Mouse (Mus musculus) natural killer cell, adult 2 months (primary cell): ENCODE results near the gene Diaph3.

Source experiments
- DNase-seq, 2 experiments: peaks; one replicate each; pipeline ENCODE4 v3.0.0; 2022; ENCODE audit warnings: low spot score in 2 of 2

Diaph3 gene

GRCm38 (mm10) chr14:87083911-87084310 lies 57.1 kb downstream of the Diaph3 start:
- no peak for DNase-seq

- DNase-seq: peak; percentile 18 to 37
Measured at GRCm38 (mm10) chr14:87079725-87080124, 61.3 kb downstream of the Diaph3 start.

- no peak for DNase-seq
Measured at GRCm38 (mm10) chr14:87075021-87075531, 66.0 kb downstream of the Diaph3 start.

GRCm38 (mm10) chr14:87064281-87064680 lies 76.8 kb downstream of the Diaph3 start:
- DNase-seq: no peak

- no peak for DNase-seq
Measured at GRCm38 (mm10) chr14:87056169-87056568, 84.9 kb downstream of the Diaph3 start.

GRCm38 (mm10) chr14:87051187-87051586 lies 89.8 kb downstream of the Diaph3 start:
- no peak for DNase-seq

GRCm38 (mm10) chr14:87044401-87044806 lies 96.6 kb downstream of the Diaph3 start:
- DNase-seq: no peak

GRCm38 (mm10) chr14:87020240-87020639 lies 120.8 kb downstream of the Diaph3 start:
- no peak for DNase-seq

GRCm38 (mm10) chr14:87019687-87020086 lies 121.3 kb downstream of the Diaph3 start:
- DNase-seq: no peak

- DNase-seq: no peak
Measured at GRCm38 (mm10) chr14:86997318-86997717, 143.7 kb downstream of the Diaph3 start.

GRCm38 (mm10) chr14:86951169-86951568 lies 189.9 kb downstream of the Diaph3 start:
- no peak for DNase-seq

- DNase-seq: no peak
Measured at GRCm38 (mm10) chr14:86937953-86938352, 203.1 kb downstream of the Diaph3 start.

- no peak for DNase-seq
Measured at GRCm38 (mm10) chr14:86936424-86936823, 204.6 kb downstream of the Diaph3 start.

GRCm38 (mm10) chr14:86930763-86931162 lies 210.3 kb downstream of the Diaph3 start:
- DNase-seq: no peak

GRCm38 (mm10) chr14:86926827-86927226 lies 214.2 kb downstream of the Diaph3 start:
- DNase-seq: no peak

GRCm38 (mm10) chr14:86898898-86899297 lies 242.1 kb downstream of the Diaph3 start:
- no peak for DNase-seq

- DNase-seq: no peak
Measured at GRCm38 (mm10) chr14:86889070-86889804, 251.8 kb downstream of the Diaph3 start.

- no peak for DNase-seq
Measured at GRCm38 (mm10) chr14:86885417-86886098, 255.5 kb downstream of the Diaph3 start.

- DNase-seq: no peak
Measured at GRCm38 (mm10) chr14:86869536-86869935, 271.5 kb downstream of the Diaph3 start.

GRCm38 (mm10) chr14:86867143-86867542 lies 273.9 kb downstream of the Diaph3 start:
- no peak for DNase-seq

GRCm38 (mm10) chr14:86864053-86864452 lies 277.0 kb downstream of the Diaph3 start:
- no peak for DNase-seq

- peak in 1 of 2 experiments; percentile 6 for DNase-seq
Measured at GRCm38 (mm10) chr14:86861277-86861946, 279.6 kb downstream of the Diaph3 start.
